Mouse (Mus musculus) embryo, embryonic 9.5 days (tissue): ENCODE data around the gene Rcbtb2.

Source experiments
- DNase-seq: peaks from one replicate; pipeline ENCODE4 v3.0.0-alpha.2; 2017; ENCODE audit errors: extremely low spot score

Gene Rcbtb2

DNA sequence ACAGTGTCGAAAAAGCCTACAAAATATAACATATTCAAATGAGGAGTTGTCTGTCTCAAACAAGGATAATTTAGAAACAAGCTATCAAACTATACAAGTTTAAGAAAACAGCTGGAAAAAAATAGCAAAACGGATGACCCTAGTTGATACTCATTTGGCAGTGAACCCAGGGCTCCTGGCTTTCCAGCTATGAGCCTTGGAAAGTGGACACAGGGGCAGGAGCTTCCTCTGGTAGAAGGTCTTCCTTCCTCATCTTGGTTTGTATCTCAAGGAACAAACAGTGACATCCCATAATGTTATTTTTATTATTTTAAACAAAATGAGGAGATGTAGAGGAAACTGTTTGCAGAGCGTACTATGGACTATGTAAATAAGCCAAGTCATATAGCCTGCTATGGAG, 25.3 kb downstream of the Rcbtb2 start:
- no peak for DNase-seq

GRCm38 (mm10) chr14:73161303-73161702, 38.5 kb downstream of the Rcbtb2 start:
- DNase-seq: no peak

DNA sequence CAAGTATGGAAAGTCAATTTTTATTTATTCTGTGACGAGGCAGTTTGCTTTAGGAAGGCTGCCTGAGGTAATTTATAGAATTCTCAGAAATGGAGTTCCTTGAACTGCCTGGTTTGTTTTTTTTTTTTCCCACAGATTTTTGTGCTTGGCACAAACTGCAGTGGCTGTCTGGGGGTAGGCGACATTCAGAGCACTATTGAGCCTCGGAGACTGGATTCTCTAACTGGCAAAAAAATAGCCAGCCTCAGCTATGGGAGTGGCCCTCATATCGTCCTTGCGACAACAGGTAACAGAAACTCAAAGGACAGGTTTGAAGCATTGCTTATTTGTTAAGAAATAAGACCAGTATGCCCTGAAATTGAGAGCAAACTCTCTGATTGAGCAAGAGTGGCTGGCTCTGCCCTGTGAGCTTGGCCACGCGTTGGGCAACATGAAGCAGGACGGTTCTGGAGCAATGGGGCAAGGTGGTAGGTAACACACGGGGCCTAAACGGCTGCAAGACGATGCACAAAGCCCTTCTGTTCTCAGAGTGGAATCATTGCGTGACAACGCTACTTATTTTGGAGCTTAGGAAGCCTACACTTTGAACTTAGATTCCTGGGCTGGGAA, 39.5 kb downstream of the Rcbtb2 start:
- DNase-seq: no peak

DNA sequence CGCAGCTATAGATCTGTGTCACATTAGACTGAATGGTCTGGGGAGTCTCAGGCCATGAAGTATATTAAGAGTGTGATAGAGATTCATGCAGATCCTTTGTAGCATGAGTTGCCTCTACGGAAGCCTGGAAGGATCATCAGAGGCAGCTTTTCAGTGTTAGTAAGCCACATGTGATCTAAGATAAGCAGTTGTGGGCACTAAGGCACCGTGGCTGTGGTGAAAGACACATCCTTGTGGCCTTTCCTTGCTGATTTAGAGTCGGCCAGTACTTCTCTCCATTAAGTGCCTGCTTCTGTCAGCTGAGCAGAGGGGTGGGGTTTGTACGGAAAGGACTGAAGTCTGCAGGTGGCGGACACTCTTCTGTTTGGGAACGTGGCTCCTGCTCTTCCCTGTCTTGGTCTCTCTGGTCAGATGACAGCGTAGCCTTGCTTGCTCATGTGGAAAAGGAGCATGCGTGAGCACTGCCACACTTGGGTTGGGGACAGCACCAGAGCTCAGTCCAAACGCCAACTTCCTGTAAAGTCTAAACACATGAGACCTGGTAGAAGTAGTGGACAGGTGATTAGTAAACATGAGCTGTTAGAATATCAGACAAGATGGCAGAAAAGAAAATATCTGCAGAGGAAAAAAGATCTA, 40.6 kb downstream of the Rcbtb2 start:
- DNase-seq: no peak

- DNase-seq: no peak
These were observed 42.3 kb downstream of the Rcbtb2 start for GRCm38 (mm10) chr14:73165136-73165535.

DNA sequence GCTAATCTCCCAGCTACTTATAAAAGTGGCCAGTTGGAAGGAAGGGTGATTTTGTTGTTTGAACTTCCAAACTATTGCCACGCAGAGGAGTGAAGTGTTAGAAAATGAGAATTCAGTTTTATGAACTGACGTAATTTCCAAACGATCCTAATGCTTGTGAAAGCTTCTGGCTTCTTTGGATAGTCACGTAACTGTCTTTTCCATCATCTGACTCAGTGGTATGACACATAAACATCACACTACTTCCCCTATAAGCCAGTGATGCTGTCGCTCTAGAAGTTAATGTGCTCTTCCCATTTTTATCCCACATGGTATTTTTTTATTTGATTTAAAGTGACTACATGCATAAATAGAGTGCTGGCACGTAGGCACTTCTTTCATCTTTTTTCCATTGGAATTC, 45.8 kb downstream of the Rcbtb2 start:
- DNase-seq: no peak

GRCm38 (mm10) chr14:73169926-73170844, 47.3 kb downstream of the Rcbtb2 start:
- DNase-seq: no peak

DNA sequence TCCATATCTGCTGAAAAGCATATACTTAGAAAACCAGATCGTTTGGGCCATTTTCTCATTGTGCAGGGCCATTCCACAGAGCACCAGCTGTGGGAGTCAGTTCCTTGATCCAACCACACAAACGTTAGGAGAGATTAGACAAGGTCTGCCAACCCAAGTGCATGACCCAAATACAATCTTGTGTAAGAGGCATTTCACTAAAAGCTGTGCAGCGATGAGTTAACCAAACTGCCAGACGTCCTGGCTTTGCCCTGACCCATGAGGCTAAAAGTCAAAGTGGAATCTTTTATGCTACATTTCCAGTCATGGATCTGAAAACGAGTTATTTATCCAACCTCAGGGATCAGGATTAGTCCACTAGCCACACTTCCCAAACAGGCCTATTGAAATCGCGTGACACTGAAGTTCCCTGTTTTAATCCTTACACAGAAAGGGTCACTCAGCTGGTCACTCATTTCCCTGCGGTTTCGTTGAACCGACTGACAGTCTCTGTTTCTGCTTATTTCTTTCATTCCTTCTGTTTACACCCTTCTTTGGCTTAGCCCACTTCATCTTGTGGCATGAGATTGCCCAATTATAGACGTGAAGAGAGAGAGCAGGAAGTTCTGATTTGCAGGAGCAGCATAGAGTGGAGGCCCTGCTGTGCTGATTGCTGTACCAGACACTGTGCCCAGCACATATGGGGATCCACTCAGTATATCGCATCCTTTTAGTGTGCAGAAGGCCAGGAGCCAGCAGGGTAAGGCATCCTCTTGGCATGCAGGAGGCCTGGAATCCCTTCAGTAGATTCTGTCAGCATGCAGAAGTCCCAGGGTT, 49.6 kb downstream of the Rcbtb2 start:
- no peak for DNase-seq

- no peak for DNase-seq
These were observed 50.8 kb downstream of the Rcbtb2 start for GRCm38 (mm10) chr14:73173662-73174061.

- no peak for DNase-seq
These were observed 51.5 kb downstream of the Rcbtb2 start for GRCm38 (mm10) chr14:73174091-73174995.

GRCm38 (mm10) chr14:73175031-73175430, 52.2 kb downstream of the Rcbtb2 start:
- no peak for DNase-seq

DNA sequence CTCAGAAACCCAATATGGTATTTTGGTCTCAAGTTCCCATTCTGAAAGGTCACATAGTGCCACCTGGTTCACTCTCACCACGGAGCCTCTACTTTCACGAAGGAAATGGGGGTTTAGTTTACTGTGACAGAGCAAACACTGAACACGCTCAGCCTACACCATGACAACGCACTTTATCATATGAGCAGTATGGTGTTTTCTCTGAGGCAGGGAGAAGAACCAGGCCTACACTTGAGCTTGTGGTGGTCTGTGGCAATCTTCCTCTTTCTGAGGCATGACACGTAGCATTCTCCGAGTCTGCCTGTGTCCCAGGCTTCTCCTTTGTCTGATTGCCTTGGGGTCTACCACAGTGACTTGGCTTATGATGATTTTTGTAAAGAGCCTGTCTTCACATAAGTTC, 53.0 kb downstream of the Rcbtb2 start:
- no peak for DNase-seq

DNA sequence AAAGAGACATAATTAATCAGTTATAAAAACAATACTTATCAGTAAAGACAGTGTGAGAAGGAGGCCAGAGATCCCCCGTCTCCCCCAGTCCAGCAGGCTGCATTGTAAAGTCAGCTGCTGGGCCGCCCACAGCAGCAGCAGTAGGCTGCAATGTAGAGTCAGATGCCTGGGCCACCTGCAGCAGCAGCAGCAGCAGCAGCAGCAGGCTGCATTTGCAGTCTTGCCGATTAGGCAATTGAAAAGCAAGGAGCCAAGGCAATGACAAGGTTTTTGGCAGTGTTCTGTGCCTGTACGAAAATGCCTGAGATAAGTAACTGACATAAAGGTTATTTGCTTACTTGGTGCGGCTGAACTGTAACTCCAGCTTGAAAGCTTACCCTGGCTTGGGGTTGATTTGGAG, 53.4 kb downstream of the Rcbtb2 start:
- DNase-seq: no peak

DNA sequence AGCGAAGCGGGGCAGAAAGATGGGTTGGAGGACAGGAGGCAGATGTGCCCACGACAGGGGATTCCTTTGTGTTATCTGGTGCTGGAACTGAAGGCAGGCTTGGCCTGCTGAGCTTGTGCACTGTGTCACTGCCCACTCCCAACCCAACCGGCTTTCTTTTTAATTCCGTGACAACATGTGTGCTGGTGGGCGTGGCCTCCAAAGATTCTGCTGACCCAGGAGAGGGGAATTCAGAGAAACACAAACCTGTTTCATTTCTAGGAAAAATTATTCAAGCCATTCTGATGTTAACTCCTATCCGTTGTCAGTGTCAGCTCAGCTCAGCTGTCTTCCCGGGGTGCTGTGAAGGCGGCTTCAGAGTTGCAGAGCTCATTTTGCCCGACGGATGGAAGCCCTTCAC, 55.1 kb downstream of the Rcbtb2 start:
- no peak for DNase-seq

DNA sequence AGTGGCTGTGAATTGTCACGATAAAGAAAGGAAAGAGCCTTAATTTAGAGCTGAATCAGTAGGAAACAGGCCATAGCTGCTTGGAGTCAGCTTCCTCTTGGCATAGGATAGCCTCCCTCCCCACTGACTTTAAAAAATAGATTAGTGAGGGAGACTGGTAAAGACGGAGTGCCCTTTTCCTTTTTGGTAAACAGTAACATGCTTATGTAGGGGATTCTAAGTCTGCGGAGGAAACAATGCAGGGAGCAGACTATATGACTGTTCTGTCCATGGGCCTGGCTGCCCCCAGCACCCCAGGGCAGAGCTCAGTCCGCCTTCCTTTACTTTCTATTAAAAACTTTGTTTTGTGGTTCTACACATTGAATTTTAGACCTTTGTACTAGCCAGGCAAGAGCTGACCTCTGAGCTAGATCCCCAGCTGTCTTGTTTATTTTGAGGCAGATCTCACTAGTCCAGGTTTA, 56.4 kb downstream of the Rcbtb2 start:
- no peak for DNase-seq

DNA sequence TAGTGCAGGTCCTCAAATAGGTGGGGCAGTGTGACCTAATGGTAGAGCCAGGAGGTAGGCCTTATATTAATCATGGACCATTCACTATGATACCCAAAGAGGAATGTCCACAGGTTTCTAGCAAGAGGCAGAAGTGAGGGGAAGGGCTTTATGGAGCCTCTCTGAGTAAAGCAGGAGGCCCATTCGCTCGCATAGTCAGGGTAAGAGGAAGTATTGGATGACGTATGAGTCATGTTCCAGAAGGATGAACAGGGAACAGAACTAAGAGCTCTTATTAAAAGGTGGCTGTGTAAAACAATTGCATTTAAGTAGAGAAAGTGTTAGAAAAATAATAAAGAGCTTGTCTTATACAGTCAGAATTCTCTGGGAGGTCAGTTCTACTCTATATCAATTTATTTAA, 57.8 kb downstream of the Rcbtb2 start:
- no peak for DNase-seq

- no peak for DNase-seq
These were observed 58.3 kb downstream of the Rcbtb2 start for GRCm38 (mm10) chr14:73181144-73181543.

- no peak for DNase-seq
These were observed 64.0 kb downstream of the Rcbtb2 start for GRCm38 (mm10) chr14:73186875-73187274.

- no peak for DNase-seq
These were observed 76.2 kb downstream of the Rcbtb2 start for GRCm38 (mm10) chr14:73199058-73199457.

GRCm38 (mm10) chr14:73201447-73201846, 78.6 kb downstream of the Rcbtb2 start:
- no peak for DNase-seq

GRCm38 (mm10) chr14:73204016-73204415, 81.2 kb downstream of the Rcbtb2 start:
- DNase-seq: no peak
